Mouse (Mus musculus) erythroblast, embryonic 14.5 days (primary cell): ENCODE results near the gene Slc29a4.

Experiments
- GATA1 ChIP-seq: IDR thresholded peaks from 2 replicates; pipeline ENCODE4 v1.6.1; 2012; ENCODE audit warnings: low read length, inconsistent platforms, mixed read lengths
- TAL1 ChIP-seq: IDR thresholded peaks from 3 replicates; pipeline ENCODE4 v1.6.1; 2012; ENCODE audit warnings: low read length, inconsistent platforms, mixed read lengths

- no peak for TF ChIP-seq TAL1
- no peak for TF ChIP-seq GATA1
These were observed 24.4 kb upstream of the Slc29a4 start for GRCm38 (mm10) chr5:142667921-142668320.
